Mouse (Mus musculus): ENCODE measurements at regions not wholly inside any gene's neighbourhood (a gene's known extent, or its start where the extent isn't known, plus 50 kb on each side); places are given as distances from the start of the nearest gene placed in this dataset.

DNA sequence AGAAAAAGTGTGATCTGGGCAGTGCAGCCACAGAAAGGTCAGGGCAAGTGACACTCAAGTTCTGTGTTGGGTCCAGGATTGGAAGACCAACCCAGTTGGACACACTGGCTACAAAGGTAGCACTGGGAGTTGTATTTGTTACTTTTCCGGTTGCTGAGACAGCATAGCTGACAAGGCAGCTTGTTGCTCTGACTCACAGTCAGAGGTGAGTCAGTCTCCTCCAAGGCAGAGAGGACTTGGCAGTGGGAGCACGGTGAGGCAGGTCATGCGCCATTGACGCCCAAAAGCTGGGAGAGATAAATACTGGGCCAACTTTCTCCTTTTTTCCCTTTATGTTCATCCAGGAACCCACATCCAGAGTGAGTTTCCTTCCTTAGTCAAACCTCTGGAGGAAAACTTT lies 88.4 kb downstream of the Zfp706 start:
- TF ChIP-seq POLR2A (IDR thresholded peaks at IDR 0.05; ENCODE audit: borderline replicate concordance, control insufficient read depth, low read depth, low read length) (no peak), CTCF (IDR thresholded peaks at IDR 0.05; ENCODE audit: control insufficient read depth, insufficient read depth, low read length) (no peak)

All from bone marrow, adult 2 months (tissue).